Mouse (Mus musculus) hindbrain, embryonic 12.5 days (tissue): Measurements from ENCODE around the gene Cyp4v3. TPM values are rescaled to one million over a fixed set of nuclear protein-coding genes. Genes with fewer than 3 reads are reported as not detected.

Experiments used
- ATAC-seq: fragments of 200-750 bp; cut with Nextera tagmentation; 2 replicates; pipeline ENCODE4 v1.8.0; 2017; ENCODE audit warnings: moderate TSS enrichment; ENCODE audit not compliant: low FRiP score
- H3K27ac ChIP-seq: fragments of 300-500 bp; sonication (generic); 2 replicates; pipeline ENCODE4 v1.5.1; 2016; ENCODE audit warnings: mild to moderate bottlenecking
- H3K27me3 ChIP-seq: fragments of 300-500 bp; sonication (generic); 2 replicates; pipeline ENCODE4 v1.6.1; 2016; ENCODE audit warnings: mild to moderate bottlenecking
- H3K36me3 ChIP-seq: fragments of 300-500 bp; sonication (generic); 2 replicates; pipeline ENCODE4 v1.6.1; 2016; ENCODE audit warnings: mild to moderate bottlenecking
- H3K4me1 ChIP-seq: fragments of 300-500 bp; sonication (generic); 2 replicates; pipeline ENCODE4 v1.6.1; 2016
- H3K4me2 ChIP-seq: fragments of 300-500 bp; sonication (generic); replicated peaks from 2 replicates; pipeline ENCODE4 v1.6.1; 2016; ENCODE audit warnings: mild to moderate bottlenecking
- H3K4me3 ChIP-seq: fragments of 300-500 bp; sonication (generic); 2 replicates; pipeline ENCODE4 v1.5.1; 2016; ENCODE audit warnings: mild to moderate bottlenecking
- H3K9ac ChIP-seq: fragments of 300-500 bp; sonication (generic); 2 replicates; pipeline ENCODE4 v1.6.1; 2016; ENCODE audit warnings: mild to moderate bottlenecking, moderate library complexity
- H3K9me3 ChIP-seq: fragments of 300-500 bp; sonication (generic); replicated peaks from 2 replicates; pipeline ENCODE4 v1.6.1; 2016; ENCODE audit warnings: mild to moderate bottlenecking
- WGBS: fragments of 180-500 bp; shearing (Covaris S2); methylation state at CpG from one replicate; pipeline ENCODE4 v1.1.7; 2016; 5-methylcytosine and 5-hydroxymethylcytosine counted together
- polyA plus RNA-seq: library from polyadenylated mRNA; unstranded; fragments of >200 nt; fragmentation: Nextera tagmentation; extraction: Ambion mirVana; gene quantifications from 2 replicates; pipeline ENCODE4 v1.2.1, GENCODE M21; 2016

The Cyp4v3 gene
- 1.2 and 1.4 TPM in 2 replicates for polyA plus RNA-seq

- peak; percentile 69 for ATAC-seq
- H3K36me3 ChIP-seq, result no peaks in the 10 kb centered on the region
- peak within 1 kb of the TSS; percentile 55 for H3K4me3 ChIP-seq
- no peaks in the 10 kb centered on the region for H3K9me3 ChIP-seq
- H3K9ac ChIP-seq, result peak within 1 kb of the TSS; percentile 59
- WGBS, result under 1% methylated on average over 44 of the region's 44 CpGs
- H3K27me3 ChIP-seq, result peaks cover 14% of the 10 kb centered on the region
- no peak within 1 kb of the TSS for H3K27ac ChIP-seq
- peak within 1 kb of the TSS; percentile 88 for H3K4me2 ChIP-seq
- H3K4me1 ChIP-seq, result peaks cover 7% of the 10 kb centered on the region
Observed at GRCm38 (mm10) chr8:45332685-45333409, at the start of gene Cyp4v3. Gene Cyp4v3 (minus strand): TSS chr8:45333216.

DNA sequence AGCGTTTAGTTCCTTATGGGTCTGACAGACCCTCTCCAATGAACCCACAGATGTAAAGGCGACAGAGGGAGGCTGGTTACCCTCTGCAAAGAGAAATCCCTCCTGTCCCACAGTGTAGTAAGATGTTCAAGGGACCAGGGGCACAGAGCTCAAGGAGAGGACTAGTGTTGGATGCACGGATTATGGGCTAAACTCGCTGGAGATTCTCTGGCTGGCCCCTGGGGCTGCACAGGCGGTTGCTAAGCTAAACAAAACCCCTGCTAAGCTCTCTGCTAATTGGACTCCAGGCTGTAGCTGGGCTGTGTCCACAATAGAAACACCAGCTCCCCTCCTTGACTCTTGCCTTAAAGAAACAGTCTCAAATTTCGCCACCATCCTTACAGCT, 48.9 kb upstream of the Cyp4v3 start, which contains the start of gene Fam149a:
Gene Fam149a, minus strand, starts transcription at position 329 of the 385 bp plus-strand sequence.
- Histone ChIP-seq H3K9me3 (no peaks in the 10 kb centered on the region), H3K36me3 (no peaks in the 10 kb centered on the region), H3K4me2 (peak within 1 kb of the TSS; percentile 87), H3K4me3 (peak within 1 kb of the TSS; percentile 40), H3K27ac (no peak within 1 kb of the TSS), H3K27me3 (peaks cover 10% of the 10 kb centered on the region), H3K4me1 (peaks cover 15% of the 10 kb centered on the region), H3K9ac (peak within 1 kb of the TSS; percentile 61)
- WGBS, result 3% methylated on average over 6 of the region's 6 CpGs
- peak; percentile 72 for ATAC-seq

- Histone ChIP-seq H3K9ac (peak overlapping the region; percentile 61), H3K4me1 (peaks cover 15% of the 10 kb centered on the region), H3K27me3 (peaks cover 10% of the 10 kb centered on the region), H3K4me2 (peak overlapping the region; percentile 87), H3K4me3 (peak overlapping the region; percentile 40), H3K27ac (no peak overlapping the region), H3K36me3 (no peaks in the 10 kb centered on the region), H3K9me3 (no peaks in the 10 kb centered on the region)
- peak; percentile 59 for ATAC-seq
- WGBS, result 2% methylated on average over 38 of the region's 38 CpGs
Observed at GRCm38 (mm10) chr8:45381075-45381962, 48.3 kb upstream of the Cyp4v3 start.

DNA sequence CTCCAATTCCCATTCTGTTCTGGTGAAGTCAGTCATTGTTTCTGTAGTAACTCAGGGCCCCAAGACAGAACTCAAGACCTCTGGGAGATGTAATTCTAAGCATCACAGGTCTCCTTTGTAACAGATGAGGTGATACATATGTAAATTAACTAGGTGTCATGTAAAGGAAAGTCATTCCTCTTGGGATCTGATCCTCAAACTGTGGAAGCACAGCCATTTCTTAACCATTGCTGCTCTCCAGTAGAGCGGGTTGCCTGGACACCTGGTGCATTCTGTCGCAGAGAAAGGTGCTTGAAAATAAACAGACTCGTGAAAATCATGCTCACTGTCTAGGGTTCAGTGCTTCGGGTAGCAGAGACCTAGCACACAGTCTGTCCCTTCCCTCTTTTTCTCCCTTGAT, 47.6 kb upstream of the Cyp4v3 start:
- no peaks in the 10 kb centered on the region for H3K9me3 ChIP-seq
- no peak overlapping the region for H3K4me3 ChIP-seq

GRCm38 (mm10) chr8:45374071-45374470, 41.1 kb upstream of the Cyp4v3 start:
- no peaks in the 10 kb centered on the region for H3K9me3 ChIP-seq
- H3K36me3 ChIP-seq, result no peaks in the 10 kb centered on the region
- H3K27ac ChIP-seq, result no peak overlapping the region
- H3K27me3 ChIP-seq, result no peaks in the 10 kb centered on the region
- 78% methylated on average over 3 of the region's 3 CpGs for WGBS
- no peaks in the 10 kb centered on the region for H3K4me1 ChIP-seq
- no peak for ATAC-seq
- no peak overlapping the region for H3K4me3 ChIP-seq
- no peak overlapping the region for H3K4me2 ChIP-seq
- H3K9ac ChIP-seq, result no peak overlapping the region

More for the DNA sequence above, 47.6 kb upstream of the Cyp4v3 start:
- peaks cover 10% of the 10 kb centered on the region for H3K27me3 ChIP-seq
- H3K4me2 ChIP-seq, result no peak overlapping the region
- ATAC-seq, result no peak
- H3K9ac ChIP-seq, result no peak overlapping the region
- 13% methylated on average over 4 of the region's 4 CpGs for WGBS
- H3K36me3 ChIP-seq, result no peaks in the 10 kb centered on the region
- no peak overlapping the region for H3K27ac ChIP-seq
- peaks cover 15% of the 10 kb centered on the region for H3K4me1 ChIP-seq

DNA sequence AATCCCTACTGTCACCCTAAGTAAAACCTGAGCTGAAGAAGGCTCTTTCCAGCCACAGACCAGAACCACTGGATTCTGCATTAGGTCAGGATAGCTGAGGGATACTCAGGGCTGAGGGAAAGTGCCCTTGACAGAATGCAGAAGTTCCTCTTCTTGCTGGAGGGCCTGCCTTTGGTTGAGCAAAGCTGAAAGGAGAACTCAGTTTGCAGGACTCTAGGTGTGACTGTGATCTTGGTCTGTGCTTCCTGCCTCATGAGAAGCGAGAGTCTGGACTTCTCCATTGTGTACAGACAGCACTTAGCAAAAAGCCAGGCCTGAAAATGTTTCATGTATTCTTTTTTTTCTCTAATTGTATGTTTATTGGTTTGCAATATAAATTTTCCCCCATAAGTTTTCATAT, 34.1 kb upstream of the Cyp4v3 start:
- no peak overlapping the region for H3K4me2 ChIP-seq
- H3K4me3 ChIP-seq, result no peak overlapping the region
- no peak overlapping the region for H3K27ac ChIP-seq
- no peak overlapping the region for H3K9ac ChIP-seq
- ATAC-seq, result no peak
- H3K36me3 ChIP-seq, result no peaks in the 10 kb centered on the region
- no peaks in the 10 kb centered on the region for H3K27me3 ChIP-seq
- no peaks in the 10 kb centered on the region for H3K4me1 ChIP-seq
- no peaks in the 10 kb centered on the region for H3K9me3 ChIP-seq
- 94% methylated on average over 1 of the region's 1 CpGs for WGBS

DNA sequence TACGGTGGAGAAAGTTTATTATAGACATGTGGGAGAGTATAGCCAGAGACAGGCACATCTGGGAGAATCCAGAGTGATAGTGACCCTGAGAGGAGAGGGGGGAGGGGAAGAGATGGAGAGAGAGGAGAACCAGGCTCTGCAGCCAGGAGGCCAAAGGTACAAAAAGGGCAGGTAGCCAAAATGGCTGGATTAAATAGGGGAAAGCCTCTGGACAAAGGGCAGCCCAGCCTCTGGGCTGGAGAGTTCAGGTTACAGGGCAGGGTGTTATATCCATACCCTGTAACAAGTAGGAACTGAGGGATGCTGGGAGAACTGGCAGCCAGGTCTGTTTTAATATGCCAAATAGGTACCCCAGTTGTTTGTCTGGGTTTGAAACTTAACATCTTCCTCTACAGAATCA, 30.2 kb upstream of the Cyp4v3 start:
- Histone ChIP-seq H3K9ac (no peak overlapping the region), H3K27ac (no peak overlapping the region), H3K9me3 (no peaks in the 10 kb centered on the region), H3K4me3 (no peak overlapping the region), H3K27me3 (no peaks in the 10 kb centered on the region), H3K4me1 (no peaks in the 10 kb centered on the region), H3K36me3 (no peaks in the 10 kb centered on the region), H3K4me2 (no peak overlapping the region)
- ATAC-seq, result no peak
- 91% methylated on average over 1 of the region's 1 CpGs for WGBS

DNA sequence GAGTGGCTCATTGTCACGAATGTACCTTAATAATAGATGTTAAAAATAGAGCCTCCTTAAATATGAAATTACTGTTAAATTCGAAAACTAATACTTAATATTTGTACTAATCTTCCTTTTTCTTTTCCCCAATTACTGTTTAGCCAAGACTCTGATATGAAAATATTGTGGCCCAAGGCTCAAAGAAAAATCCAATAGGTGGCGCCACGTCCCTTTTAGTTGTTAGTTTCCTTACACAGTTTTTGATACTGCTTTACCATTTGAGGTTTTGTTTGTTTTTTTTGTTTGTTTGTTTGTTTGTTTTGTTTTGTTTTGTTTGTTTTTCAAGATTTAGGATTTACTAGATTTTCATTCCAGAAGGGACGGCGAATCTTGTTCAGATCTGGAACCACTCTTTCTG, 29.3 kb upstream of the Cyp4v3 start:
- ATAC-seq, result no peak
- H3K4me2 ChIP-seq, result no peak overlapping the region
- no peak overlapping the region for H3K27ac ChIP-seq
- H3K4me1 ChIP-seq, result peaks cover 2% of the 10 kb centered on the region; the same call in 1 of the 2 replicates
- no peaks in the 10 kb centered on the region for H3K9me3 ChIP-seq
- no peaks in the 10 kb centered on the region for H3K36me3 ChIP-seq
- H3K27me3 ChIP-seq, result no peaks in the 10 kb centered on the region
- no peak overlapping the region for H3K4me3 ChIP-seq
- WGBS, result 68% methylated on average over 6 of the region's 6 CpGs
- no peak overlapping the region for H3K9ac ChIP-seq

DNA sequence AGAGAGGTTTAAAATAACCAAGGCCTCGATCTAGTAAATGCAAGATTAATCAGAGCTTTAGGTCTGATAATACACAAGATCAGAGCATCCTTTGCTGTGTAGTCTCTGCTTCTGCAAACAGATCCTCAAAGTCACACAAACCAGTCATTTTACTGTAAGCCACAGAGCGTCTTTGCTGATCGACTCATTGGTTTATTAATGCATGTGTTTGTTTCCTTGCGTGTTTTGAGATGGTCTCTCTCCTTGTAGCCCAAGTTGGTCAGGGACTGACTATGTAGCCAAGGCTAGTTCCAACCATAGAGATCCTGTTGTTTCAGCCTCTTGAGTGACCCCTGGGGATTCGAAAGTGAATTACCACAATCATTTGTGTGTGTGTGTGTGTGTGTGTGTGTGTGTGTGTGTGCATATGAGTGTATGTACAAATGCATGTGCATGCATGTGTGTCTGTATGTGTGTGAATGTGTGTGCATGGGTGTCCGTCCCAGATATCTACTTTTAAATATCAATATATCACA, 26.1 kb upstream of the Cyp4v3 start:
- WGBS, result 83% methylated on average over 6 of the region's 6 CpGs
- Histone ChIP-seq H3K9me3 (no peaks in the 10 kb centered on the region), H3K4me1 (peaks cover 2% of the 10 kb centered on the region; the same call in 1 of the 2 replicates), H3K27me3 (no peaks in the 10 kb centered on the region), H3K36me3 (no peaks in the 10 kb centered on the region), H3K27ac (no peak overlapping the region), H3K4me2 (no peak overlapping the region), H3K9ac (no peak overlapping the region), H3K4me3 (no peak overlapping the region)
- no peak for ATAC-seq

DNA sequence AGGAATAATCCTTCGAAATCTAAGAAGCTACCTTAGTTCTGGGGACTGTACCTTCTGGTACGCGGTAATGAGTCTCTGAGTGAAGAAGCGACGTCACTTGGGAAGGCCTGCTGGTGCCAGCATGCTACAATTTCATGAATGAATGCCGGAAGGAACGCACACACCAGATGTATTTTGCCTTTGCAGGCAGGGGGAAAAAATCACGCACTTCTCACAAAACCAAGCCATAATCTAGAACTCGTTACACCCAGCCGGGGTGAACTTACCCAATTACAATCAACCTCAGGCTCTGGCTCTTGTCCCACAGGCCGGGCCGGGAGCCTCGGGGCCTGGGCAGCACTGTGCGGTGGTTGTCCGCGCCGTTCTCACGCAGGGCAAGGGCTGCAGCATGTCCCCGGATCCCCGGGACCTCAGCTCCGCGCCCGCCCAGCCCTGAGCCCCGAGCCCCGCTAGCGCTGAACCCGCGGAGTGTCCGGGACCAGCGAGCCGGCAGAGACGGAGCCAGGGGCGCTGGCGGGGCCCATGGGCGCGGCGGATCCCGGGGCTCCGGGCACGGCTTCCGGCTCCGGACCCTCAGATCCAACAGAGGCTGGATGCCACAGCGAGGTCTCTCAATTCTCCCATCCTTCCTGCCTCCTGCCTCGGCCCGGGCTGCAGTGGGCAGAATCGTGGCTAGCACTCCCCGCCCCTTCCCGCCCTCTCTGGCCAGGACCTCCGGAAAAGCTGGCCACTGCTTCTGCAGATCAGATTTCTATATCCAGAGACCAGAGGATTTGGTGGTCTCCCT, 25.3 kb upstream of the Cyp4v3 start:
- peaks cover 2% of the 10 kb centered on the region; the same call in 1 of the 2 replicates for H3K4me1 ChIP-seq
- peak; percentile 86 for ATAC-seq
- peak overlapping the region; percentile 71 for H3K4me3 ChIP-seq
- H3K36me3 ChIP-seq, result no peaks in the 10 kb centered on the region
- H3K4me2 ChIP-seq, result peak overlapping the region; percentile 94
- no peaks in the 10 kb centered on the region for H3K27me3 ChIP-seq
- no peak overlapping the region for H3K27ac ChIP-seq
- 4% methylated on average over 48 of the region's 49 CpGs for WGBS
- H3K9ac ChIP-seq, result peak overlapping the region; percentile 87
- no peaks in the 10 kb centered on the region for H3K9me3 ChIP-seq

DNA sequence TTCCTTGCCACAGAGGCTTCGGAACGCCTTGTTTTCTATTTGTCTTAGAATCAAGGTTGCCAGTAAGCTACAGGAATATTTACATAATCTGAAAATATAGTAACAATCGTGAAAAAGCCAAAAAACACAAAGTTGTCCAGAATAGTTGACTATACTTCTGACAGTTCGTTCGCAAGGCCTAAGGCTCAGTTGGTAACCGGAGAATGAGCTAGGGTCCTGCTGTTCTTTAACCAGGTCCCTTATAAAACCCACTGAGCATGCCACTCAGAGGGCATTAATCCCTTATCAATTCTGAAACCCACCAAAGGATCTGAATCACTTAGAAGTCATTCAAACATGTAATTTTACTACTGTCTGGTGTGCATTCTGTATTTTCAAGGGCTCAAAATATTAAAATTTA, 22.8 kb upstream of the Cyp4v3 start:
- ATAC-seq, result no peak
- Histone ChIP-seq H3K4me3 (no peak overlapping the region), H3K9ac (no peak overlapping the region), H3K4me2 (no peak overlapping the region), H3K36me3 (no peaks in the 10 kb centered on the region; the same call in 1 of the 2 replicates), H3K4me1 (peaks cover 2% of the 10 kb centered on the region; the same call in 1 of the 2 replicates), H3K27ac (no peak overlapping the region), H3K9me3 (no peaks in the 10 kb centered on the region), H3K27me3 (no peaks in the 10 kb centered on the region)
- WGBS, result 83% methylated on average over 6 of the region's 6 CpGs
